In genomic region chr3:30051287-30051686, GRCm38 (mm10) we compare ENCODE assay signal across 23 mouse cellular contexts.
"Had no signal": no experiment of that assay in that cellular context is flagged by ENCODE, and none has a peak within 500 bp of the region (broad histone marks: within the 10 kb centered on the region; RNA-seq: fewer than 3 reads in every experiment).

No protein-coding gene starts in this region.

- H3K27ac ChIP-seq: gastrocnemius, adult 2 months; heart, adult 2 months; heart, embryonic 13.5 days; heart, embryonic 15.5 days; hindbrain, embryonic 13.5 days; hindbrain, embryonic 15.5 days; hindbrain, postnatal 0 days; layer of hippocampus, adult 2 months; left cerebral cortex, adult 2 months; limb, embryonic 13.5 days; limb, embryonic 15.5 days had no signal

- H3K4me3 ChIP-seq: gastrocnemius, adult 2 months; heart, adult 2 months; heart, embryonic 13.5 days; heart, embryonic 15.5 days; hindbrain, embryonic 13.5 days; hindbrain, embryonic 15.5 days; layer of hippocampus, adult 2 months; left cerebral cortex, adult 2 months; limb, embryonic 13.5 days; limb, embryonic 15.5 days had no signal

- H3K9ac ChIP-seq: heart, embryonic 13.5 days; heart, embryonic 15.5 days; hindbrain, embryonic 13.5 days; hindbrain, embryonic 15.5 days; limb, embryonic 13.5 days; limb, embryonic 15.5 days had no signal

- H3K9me3 ChIP-seq: heart, embryonic 13.5 days; heart, embryonic 15.5 days; hindbrain, embryonic 13.5 days; hindbrain, embryonic 15.5 days; limb, embryonic 13.5 days; limb, embryonic 15.5 days had no signal

- H3K36me3 ChIP-seq: heart, embryonic 13.5 days; heart, embryonic 15.5 days; hindbrain, embryonic 13.5 days; hindbrain, embryonic 15.5 days; limb, embryonic 13.5 days; limb, embryonic 15.5 days had no signal

- ATAC-seq: hindbrain, postnatal 0 days; intestine, embryonic 16.5 days had no signal

- H3K27me3 ChIP-seq: heart, embryonic 13.5 days; heart, embryonic 15.5 days; hindbrain, embryonic 13.5 days; hindbrain, embryonic 15.5 days; limb, embryonic 13.5 days; limb, embryonic 15.5 days had no signal

- H3K4me2 ChIP-seq: heart, embryonic 11.5 days; heart, embryonic 13.5 days; heart, embryonic 15.5 days; hindbrain, embryonic 13.5 days; hindbrain, embryonic 15.5 days; limb, embryonic 13.5 days; limb, embryonic 15.5 days had no signal

- H3K4me1 ChIP-seq: heart, embryonic 15.5 days; hindbrain, embryonic 13.5 days; hindbrain, embryonic 15.5 days; limb, embryonic 13.5 days; limb, embryonic 15.5 days had no signal

- DNase-seq: gastrocnemius, adult 2 months; gastrocnemius, postnatal 10 days; gastrocnemius, postnatal 36 days; heart, adult 11 months; heart, adult 2 months; heart, postnatal 14 days; heart, postnatal 36 days; kidney, adult 18-20 months; kidney, adult 8-10 months; kidney, postnatal 10 days; kidney, postnatal 25 days; kidney, postnatal 4 days had no signal
